Mouse (Mus musculus): ENCODE results near the gene Epb41l4b.
A peak's percentile ranks its signal among the peaks of the same experiment; 100 is the strongest.

Epb41l4b gene

DNA sequence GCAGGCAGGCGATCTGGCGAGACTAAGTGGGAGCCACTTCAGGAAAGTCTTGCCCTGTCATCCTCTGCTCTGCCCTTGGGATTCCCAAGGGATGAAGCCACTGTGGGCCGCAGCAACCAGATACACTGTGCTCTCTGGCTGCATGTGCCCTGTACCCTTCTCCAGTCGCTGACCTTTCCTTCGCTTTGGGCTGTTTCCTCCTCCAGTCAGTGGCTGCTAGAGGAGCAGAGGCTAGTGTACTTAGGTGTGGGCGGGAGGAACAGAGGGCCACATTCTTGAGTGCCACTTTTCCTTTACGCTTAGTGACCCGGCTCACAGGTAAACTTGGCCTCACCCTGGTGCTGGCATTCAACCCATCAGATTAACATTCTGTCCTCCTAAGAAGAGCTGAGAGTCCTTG is 10.6 kb upstream of the Epb41l4b start:
- DNase-seq (ENCODE audit: low read depth, low spot score): peak; percentile 39

DNA sequence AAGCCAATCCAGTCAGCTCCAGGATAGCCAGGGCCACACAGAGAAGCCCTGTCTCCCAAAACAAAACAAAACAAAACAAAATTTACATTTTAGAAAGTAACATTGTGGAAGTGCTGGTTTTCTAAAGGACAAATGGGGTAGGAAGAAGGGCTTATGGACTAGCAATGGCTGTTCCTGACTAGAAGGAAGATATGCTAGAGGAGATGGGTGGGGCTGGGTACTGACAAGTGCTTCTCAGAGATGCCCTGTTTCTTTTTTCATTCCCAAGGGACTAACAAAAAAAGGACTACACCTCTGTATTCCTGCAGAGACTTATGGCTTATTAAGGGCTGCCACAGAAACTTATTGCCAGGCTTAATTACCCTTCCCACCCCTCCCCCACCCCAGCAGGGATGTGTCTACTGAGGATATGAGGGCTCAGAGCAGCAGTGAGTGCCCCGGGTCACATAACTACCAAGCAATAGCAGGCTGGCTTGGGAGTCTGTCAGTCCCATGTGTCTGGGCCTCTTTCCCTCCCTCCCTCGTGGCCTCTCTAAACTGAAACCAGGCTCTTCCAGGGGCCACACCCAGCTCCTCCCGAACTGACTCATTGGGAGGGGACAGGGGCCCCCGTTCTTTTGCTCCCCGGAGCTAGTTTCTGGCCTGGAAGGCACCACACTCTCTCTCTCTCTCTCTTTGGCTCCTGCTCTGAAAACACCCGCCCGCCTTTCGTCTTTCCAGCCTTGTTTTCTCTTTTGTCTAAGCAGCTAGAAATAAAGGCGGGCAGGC is 10.0 kb upstream of the Epb41l4b start:
- DNase-seq (ENCODE audit: low read depth, low spot score): peak; percentile 37

DNA sequence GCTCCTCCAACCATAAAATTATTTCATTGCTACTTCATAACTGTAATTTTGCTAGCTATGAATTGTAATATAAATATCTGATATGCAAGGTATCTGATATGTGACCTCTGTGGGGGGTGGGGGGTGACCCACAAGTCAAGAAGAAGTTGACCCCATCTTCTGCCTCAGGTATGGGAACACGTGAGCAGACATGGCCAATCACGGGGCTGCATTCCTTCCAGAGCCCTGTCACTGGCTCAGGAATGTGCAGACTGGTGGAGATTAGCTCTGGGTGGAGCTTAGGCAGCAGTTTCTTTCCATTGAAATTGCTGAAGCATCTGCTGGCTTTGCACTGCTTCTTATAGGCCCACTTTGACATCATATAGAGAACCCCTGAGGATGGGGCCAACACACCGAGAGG is 4.9 kb upstream of the Epb41l4b start:
- DNase-seq (ENCODE audit: low read depth, low spot score): peak; percentile 64

DNA sequence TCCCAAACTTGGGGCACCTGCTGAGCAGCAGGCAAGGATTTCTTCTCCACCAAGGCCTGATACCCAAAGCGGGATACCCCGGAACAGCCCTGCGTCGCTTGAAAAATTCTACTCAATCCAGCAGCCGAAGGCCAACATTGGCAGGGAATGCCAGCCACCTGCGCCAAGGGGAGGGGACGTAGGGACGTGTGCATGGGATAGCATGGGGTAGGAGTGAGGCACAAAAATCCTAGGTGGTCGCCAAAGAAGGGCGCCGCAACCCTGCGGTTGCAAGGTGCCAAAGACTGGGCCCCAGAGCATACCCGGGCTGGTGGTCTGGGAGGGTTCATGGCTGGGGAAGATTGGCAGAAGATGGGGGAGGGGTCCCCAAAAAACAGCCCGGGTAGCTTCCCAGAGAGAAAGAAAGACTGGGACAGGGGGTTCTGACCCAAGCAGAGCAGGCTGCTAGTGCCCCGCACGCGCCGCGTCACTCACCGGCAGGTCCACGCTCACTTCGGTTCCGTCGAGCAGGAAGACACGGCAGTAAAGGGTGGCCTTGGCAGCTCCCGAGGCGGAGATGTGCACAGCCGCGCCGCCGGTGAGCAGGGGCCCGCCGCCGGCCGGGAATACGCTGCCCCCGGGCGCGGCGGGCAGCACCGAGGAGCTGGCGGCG is 737 bp downstream of the Epb41l4b start:
- DNase-seq (ENCODE audit: low read depth, low spot score): no peak

DNA sequence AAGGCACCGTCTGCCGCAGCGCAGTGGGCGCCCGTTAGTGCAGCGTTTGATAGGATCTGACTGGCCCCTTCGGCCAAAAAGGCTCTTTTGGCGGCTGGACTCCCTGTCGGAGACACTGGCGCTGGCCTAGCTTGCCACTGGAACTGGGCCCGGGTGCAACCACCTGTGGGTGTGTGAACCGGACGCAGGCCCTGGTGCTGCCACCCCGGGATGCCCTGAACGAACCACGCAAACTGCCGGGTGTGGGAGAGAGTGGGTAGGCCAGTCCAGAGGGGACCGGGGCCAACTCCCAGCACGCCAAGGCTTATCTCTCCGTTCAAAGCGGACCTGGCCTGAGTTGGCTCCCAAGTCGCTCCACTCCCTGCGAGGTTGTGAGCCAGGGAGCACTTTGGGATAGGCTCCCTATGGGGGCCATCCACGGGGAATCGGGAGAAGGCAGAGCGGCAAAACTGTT is 1.3 kb downstream of the Epb41l4b start:
- no peak for DNase-seq (ENCODE audit: low read depth, low spot score)

DNA sequence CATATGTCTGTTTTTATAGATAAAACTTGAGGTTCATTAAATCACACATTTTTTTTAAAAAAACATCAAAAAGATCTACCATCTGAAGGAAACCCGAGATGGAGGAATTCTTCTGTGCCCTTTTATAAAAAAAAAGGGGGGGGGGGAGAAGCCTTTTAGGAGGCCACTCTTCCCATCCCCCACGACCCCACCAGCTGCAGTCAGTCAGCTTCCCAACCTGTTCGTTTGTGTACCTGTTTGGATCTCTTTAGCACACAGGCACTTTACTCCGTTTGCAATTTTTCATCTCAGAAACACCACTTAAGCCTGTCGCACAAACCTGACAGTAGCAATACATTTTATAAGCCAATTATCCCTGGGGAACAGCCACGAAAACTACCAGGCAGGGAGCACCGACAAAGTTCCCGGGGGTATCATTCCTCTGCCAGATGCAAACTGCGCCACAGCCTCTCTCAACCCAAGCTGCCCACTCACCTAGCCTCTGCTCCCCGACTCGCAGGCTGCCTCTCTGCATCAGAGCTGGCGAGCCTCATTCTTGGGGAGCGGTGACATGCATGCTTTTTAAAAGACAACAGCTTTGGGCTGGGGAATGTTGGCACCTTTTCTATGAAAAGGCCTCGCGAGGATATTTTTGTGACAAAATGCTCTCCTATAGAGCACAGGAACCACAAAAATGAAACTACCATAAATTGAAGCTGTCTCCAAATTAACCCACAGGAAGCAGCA is 2.1 kb downstream of the Epb41l4b start:
- DNase-seq (ENCODE audit: low read depth, low spot score): no peak

DNA sequence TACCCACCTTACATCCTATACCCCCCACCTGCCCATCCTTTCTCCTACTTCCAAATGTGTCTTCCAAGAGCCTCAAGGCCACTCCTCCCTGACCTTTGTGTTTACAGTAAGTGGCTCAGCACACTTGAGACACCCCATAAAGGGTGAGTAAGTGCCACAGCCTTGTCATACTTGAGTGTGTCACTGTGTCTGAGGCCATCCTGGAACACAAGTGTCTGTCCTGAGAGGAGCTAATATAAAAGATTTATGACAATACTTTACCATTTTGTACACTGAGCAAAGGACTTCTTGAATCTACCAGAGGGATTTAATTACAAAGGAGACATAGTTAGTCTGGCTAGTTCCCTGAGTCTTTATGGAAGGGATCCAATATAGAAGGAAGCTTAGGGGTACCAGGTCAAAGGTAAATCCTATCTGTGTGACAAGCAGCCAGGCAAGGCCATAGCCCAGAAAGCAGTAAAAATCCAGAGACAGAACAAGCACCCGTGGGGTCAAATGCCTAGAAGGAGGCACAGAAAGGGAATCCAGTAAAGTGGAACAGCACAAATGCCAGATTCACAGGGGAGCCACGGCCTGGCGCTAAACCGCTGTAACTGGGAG is 2.9 kb downstream of the Epb41l4b start:
- no peak for DNase-seq (ENCODE audit: low read depth, low spot score)

DNA sequence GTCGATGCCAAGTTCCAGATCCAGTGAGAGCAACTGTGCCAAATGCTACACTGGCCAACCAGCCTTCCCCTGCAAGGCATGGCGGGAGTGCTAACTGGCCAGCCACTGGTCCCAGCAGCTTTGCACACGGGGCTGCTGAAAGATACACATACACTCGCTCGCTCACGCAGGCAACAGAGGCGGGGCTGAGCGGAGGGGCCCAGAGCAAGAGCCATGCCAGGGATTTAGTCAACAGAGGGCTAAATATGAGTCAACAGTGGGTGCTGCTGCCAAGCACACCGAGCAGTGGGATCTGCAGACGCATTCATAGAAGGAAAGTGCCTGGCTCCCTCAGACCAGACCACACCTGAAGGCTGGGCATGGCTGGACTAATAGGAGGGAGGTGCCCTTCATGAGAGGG is 3.8 kb downstream of the Epb41l4b start:
- no peak for DNase-seq (ENCODE audit: low read depth, low spot score)

DNA sequence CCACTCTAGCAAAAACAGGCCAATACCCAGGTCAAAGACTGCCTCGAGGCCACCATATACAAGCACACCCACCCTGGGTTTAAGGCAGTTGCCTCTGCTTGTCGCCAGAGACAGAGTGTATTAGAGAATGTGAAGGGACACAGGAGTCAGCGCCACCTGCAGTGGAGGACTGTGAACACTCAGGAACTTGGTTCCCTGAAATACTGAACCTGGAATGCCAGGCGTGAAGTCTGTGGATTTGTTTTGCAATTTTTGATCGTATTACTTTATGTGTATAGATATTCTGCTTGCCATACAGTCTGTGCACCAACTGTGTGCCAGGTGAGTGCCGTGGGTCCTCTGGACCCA is 5.2 kb downstream of the Epb41l4b start:
- DNase-seq (ENCODE audit: low read depth, low spot score): no peak

DNA sequence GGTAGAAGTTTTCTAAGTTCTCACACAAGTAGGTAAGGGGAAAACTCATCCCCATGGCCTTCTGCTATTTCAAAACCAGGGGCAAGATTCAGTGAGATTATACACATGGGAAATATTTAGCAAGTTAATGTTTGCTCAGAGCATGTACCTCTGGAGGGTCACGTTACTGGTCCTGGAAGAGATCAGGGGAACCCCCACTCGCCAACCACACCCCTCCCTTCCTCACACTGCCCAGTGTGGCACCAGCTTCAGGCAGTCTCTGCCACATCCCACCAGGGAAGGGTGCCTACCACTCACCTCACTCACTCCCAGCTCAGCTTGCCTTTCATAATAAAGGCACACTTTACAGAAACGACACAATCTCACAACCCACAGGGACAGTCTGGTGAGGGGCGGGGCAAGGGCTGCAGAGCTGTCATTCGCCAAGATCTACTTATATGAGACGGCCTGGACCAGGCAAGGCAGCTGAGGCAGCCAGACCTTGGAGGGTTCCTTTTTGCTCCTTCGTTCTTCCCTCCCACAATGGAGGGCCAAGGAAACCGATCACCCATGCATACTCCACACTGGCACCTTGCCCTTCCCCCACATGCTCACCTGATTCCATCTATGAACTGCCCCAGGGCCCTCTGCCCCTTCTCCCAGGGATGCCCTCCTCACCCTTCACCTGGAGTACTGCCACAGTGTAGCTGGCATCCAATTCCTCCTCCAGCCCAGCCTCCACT is 5.7 kb downstream of the Epb41l4b start:
- no peak for DNase-seq (ENCODE audit: low read depth, low spot score)

DNA sequence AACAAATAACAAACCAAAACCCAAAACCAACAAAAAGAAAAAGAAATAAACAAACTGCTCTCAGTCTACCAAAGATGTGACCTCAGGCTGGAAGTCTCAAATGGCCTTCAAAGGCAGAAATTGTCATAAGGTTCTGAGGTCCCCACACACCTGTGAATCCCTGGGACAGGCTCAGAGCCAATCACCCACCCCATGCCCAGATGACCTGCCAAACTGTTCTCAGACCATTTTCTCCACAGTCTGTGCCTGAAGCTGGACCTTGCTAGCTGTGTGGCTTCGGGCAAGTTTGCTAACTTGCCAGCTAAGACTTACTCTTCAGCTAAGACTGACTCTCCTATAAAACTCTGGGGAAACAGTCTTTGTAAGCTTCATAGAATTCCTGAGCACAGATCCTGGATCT is 7.8 kb downstream of the Epb41l4b start:
- no peak for DNase-seq (ENCODE audit: low read depth, low spot score)

DNA sequence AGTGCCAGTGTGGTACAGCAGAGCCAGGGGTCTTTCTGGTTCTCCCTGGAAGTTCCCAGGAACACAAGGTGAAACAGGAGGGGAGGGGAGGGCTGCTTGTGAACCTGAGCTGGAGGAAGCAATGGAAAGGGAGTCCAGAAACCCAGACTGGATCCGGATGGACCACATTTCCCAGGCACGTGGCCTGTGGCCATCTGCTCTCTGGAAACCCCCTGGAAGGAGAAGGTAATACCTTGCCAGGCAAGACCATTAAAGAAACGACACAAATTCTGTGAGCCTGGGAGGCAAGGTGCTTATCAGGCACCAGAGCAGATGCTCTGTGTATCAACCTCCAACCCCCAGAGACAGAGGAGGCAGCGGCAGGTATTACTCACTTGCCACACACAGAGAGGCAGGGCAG is 8.7 kb downstream of the Epb41l4b start:
- DNase-seq (ENCODE audit: low read depth, low spot score): no peak

DNA sequence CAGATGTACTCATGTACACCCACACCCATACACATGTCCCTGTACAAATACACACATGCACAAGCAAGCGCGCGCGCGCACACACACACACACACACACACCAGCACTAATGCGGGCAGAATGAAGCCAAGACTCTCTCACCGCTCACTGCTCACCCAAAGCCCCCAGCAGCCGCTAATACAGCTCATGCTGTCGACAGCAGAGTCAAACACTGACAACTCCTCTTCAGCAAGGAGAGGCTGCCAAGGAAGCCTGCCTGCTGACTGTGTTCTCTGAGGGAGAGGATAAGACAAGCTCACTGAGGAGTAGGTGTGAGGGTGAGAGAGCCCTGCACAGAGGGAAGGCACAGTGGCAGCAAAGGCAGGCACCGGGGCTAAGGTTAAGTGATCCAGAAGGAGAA is 11.4 kb downstream of the Epb41l4b start:
- DNase-seq (ENCODE audit: low read depth, low spot score): no peak

DNA sequence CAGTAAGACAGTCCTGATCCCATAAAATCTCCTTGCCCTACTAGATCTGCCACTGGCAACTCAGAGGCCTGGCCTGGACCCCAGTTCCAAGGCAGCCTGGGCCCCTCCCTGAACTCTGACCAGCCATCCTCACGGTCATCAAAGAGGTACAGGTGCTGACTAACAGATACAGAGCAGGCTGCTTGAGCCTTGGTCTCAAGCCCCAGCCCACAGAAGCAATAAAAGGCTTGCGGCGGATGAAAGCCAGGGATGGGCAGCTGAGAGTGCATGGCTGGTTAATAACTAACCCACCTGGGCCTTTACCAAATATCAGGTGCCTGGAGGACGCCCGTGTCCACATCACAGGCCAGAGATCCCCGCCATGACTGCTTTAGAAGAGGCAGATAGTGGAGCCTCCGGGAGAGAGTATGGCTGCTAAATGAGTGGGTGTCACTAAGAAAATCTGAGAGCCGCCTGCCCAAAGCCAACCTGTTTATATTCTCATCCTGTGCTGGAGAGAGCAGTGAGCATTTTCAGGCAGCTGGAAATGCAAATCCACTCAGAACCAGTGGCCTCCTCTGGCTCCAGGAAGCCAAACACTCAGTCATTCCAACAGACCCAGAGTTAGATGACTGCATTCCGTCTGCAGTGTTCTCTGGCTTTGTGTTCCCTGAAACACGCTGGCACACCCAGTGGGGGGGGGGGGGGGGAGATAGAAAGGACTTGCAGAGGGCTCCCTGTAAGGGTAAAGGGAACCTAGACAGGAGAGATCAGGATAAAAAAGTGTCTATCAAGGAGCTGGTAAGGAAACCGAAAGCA is 13.3 kb downstream of the Epb41l4b start:
- DNase-seq (ENCODE audit: low read depth, low spot score): peak; percentile 63

DNA sequence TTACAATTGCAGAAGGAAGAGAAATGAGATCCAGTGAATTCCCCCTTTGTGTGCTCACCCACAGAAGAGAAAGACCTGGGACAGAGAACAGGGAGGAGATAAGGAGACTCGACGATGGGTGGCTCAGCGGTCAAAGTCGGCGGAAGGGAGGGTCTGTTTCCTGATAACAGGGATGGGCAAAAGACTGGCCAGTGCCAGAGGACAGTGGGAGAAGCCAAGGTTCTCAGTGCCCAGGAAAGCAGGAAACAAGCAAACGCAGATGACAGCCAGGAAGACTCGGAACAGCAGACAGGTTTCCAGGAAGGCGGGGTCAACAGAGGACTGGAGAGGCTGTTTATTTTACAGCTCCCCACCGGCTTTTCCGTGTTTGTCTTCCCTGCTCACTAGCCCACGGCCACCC is 20.2 kb downstream of the Epb41l4b start:
- DNase-seq (ENCODE audit: low read depth, low spot score): peak; percentile 58

DNA sequence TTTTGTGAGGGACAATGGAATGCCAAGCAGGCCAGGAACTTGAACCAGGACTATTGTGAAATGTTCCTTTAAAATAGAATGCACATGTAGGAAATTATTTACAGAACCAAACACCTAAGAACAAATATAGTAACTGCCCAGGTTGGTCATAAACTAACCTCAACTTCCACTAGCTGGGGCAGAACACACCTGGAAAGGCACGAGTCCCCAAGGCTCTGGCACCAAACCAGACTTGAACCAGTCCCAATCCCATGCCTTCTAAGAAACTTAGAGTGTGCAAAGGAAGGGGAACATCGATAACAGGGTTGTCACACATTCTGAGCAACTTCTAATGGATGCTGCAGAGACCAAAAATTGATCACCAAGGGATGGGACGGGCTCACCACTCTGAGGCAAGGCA is 21.1 kb downstream of the Epb41l4b start:
- no peak for DNase-seq (ENCODE audit: low read depth, low spot score)

DNA sequence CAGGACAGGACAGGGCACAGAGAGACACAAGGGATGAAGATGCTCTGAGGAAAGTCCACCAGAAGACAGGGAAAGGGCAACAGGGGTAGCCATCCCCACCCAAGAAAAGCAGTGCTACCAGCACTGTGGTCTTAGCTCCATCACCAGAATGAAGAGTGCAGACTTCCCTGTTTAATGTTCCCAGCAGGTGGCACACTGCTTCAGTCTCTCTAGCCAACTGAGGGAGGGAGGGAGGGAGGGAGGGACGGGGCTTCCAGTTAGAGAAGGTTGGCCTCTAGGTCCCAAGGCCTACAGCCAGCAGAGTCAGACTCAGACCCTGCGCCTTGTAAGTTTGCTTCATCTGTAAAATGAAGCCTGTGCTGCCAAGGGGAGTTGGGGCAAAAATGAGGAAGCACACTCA is 22.7 kb downstream of the Epb41l4b start:
- DNase-seq (ENCODE audit: low read depth, low spot score): peak; percentile 86

DNA sequence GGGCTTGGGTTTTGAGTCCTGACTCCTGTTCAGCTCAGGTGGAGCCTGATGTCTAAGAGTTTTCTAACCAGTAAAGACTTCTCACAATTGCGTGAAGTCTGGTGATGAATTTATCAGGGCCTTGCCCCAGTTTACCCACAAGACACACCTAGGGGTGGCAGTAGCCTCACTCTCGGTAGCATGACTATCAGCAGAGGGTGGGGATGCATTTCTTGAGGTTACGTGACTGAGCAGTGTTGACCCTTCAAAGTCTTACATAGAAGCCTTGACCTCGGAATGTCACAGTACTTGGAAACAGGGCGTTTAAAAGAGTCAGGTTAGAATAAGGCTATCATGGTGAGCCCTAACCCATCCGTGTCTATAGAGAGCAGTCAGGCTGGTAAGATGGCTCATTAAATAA is 23.3 kb downstream of the Epb41l4b start:
- DNase-seq (ENCODE audit: low read depth, low spot score): no peak

DNA sequence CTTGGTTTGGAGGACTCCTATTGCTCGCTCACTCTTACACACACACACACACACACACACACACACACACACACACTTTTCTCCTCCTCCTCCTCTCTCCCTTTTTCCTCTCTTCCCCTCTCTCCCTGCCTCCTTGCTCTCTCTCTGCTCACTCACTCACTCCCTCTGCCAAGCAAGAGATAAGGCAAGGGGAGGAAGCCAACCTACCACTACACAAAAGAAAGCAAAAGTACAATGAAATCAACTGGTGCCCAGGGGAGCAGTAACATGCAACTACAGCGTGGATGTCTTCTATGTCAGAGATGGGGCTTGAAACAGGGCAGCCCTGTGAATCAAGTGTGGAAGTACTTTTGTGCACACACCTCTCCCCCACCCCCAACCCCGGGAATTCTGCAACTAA is 24.4 kb downstream of the Epb41l4b start:
- DNase-seq (ENCODE audit: low read depth, low spot score): no peak

DNA sequence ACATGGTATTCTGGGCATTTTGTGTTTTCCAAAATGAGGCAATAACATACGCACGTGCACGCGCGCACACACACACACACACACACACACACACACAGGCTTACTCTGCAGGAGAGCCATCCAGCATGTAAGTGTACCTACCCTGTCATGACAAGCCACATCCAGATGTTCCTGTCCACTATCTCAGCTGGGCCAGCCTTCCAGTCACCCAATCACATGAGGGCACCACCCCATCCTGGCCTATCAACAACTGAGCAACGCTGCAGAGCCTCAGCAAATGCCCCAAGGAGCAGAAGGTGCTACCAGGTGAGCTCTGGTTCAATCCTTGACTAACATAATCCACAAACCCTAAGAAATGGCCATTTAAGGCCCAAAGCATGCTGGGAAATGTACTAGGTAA is 27.0 kb downstream of the Epb41l4b start:
- DNase-seq (ENCODE audit: low read depth, low spot score): no peak

Measured in ZHBTc4 (cell line).